Mouse (Mus musculus): Measurements from ENCODE around the gene Tln2. TPM values are rescaled to one million over a fixed set of nuclear protein-coding genes. Genes with fewer than 3 reads are reported as not detected.

Gene Tln2
- polyA plus RNA-seq, 1 experiment: 0.50 TPM

DNA sequence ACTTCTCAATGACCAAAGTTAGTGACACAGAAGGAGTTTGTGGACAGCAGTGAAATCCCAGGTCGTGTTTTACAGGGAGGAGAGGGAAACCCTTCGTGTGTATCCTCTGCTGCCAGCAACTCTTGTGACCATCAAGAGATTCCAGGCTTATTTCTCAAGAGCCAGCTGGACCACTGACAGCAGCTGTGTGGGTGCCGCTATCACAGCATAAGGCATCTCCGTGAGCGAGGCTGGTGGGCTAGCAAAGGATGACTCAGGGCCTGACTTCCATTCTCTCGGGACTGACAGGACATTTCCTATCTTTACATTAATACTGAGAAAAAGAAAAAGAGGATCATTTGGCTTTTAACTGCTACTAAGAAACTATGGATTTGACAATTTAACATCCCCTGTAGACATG is 283.1 kb downstream of the Tln2 start:
- no peak overlapping the region for H3K4me3 ChIP-seq (ENCODE audit: extremely low read depth, insufficient read depth, insufficient read length)
- H3K27ac ChIP-seq (ENCODE audit: insufficient read depth, low read length): no peak overlapping the region
- no peak for DNase-seq (ENCODE audit: low read depth in 1 of 2, low spot score in 2 of 2)
- H3K27me3 ChIP-seq (ENCODE audit: control insufficient read depth, insufficient read depth, low read length): no peaks in the 10 kb centered on the region
- 91% methylated on average over 6 of the region's 6 CpGs for WGBS
- no peaks in the 10 kb centered on the region for H3K4me1 ChIP-seq (ENCODE audit: control insufficient read depth, insufficient read depth, insufficient read length)
- H3K36me3 ChIP-seq (ENCODE audit: control insufficient read depth, insufficient read depth, low read length): no peaks in the 10 kb centered on the region
- TF ChIP-seq POLR2A (IDR thresholded peaks at IDR 0.05; ENCODE audit: low read depth, low read length) (no peak), CTCF (IDR thresholded peaks at IDR 0.05; ENCODE audit: extremely low read depth, insufficient read depth, insufficient read length, insufficient replicate concordance) (no peak)

DNA sequence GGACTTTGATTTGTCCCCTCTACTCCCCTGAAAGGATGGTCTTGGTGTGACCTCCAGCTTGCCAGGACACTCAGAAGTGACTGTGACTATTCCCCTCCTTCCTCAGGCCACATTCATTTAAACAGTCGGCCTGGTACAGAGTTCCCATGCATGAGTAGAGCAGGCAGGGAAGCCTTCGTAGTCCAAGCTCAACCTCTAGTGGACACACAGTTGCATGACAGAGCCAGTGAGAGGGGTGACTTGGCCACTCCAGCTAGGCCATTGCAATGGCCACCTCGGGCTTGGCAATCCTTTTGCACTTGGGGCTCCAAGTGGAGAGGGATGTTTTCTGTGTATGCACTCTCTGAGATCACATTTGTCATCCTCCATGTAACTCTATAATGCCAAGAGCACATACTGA is 285.2 kb downstream of the Tln2 start:
- H3K4me3 ChIP-seq (ENCODE audit: extremely low read depth, insufficient read depth, insufficient read length): no peak overlapping the region
- 59% methylated on average over 3 of the region's 3 CpGs for WGBS
- no peaks in the 10 kb centered on the region for H3K36me3 ChIP-seq (ENCODE audit: control insufficient read depth, insufficient read depth, low read length)
- no peak overlapping the region for H3K27ac ChIP-seq (ENCODE audit: insufficient read depth, low read length)
- no peak for DNase-seq (ENCODE audit: low read depth in 1 of 2, low spot score in 2 of 2)
- no peak for TF ChIP-seq POLR2A (IDR thresholded peaks at IDR 0.05; ENCODE audit: low read depth, low read length)
- no peak for TF ChIP-seq CTCF (IDR thresholded peaks at IDR 0.05; ENCODE audit: extremely low read depth, insufficient read depth, insufficient read length, insufficient replicate concordance)
- no peaks in the 10 kb centered on the region for H3K27me3 ChIP-seq (ENCODE audit: control insufficient read depth, insufficient read depth, low read length)
- no peaks in the 10 kb centered on the region for H3K4me1 ChIP-seq (ENCODE audit: control insufficient read depth, insufficient read depth, insufficient read length)

- TF ChIP-seq POLR2A (IDR thresholded peaks at IDR 0.05; ENCODE audit: low read depth, low read length): no peak
- TF ChIP-seq CTCF (IDR thresholded peaks at IDR 0.05; ENCODE audit: extremely low read depth, insufficient read depth, insufficient read length, insufficient replicate concordance): no peak
- no peaks in the 10 kb centered on the region for H3K27me3 ChIP-seq (ENCODE audit: control insufficient read depth, insufficient read depth, low read length)
- no peak for DNase-seq (ENCODE audit: low read depth in 1 of 2, low spot score in 2 of 2)
- H3K4me1 ChIP-seq (ENCODE audit: control insufficient read depth, insufficient read depth, insufficient read length): no peaks in the 10 kb centered on the region
- H3K27ac ChIP-seq (ENCODE audit: insufficient read depth, low read length): no peak overlapping the region
- no peaks in the 10 kb centered on the region for H3K36me3 ChIP-seq (ENCODE audit: control insufficient read depth, insufficient read depth, low read length)
- H3K4me3 ChIP-seq (ENCODE audit: extremely low read depth, insufficient read depth, insufficient read length): no peak overlapping the region
Observed at GRCm38 (mm10) chr9:67273362-67273761, 286.1 kb downstream of the Tln2 start.

- Histone ChIP-seq H3K4me3 (ENCODE audit: extremely low read depth, insufficient read depth, insufficient read length) (no peak overlapping the region), H3K27me3 (ENCODE audit: control insufficient read depth, insufficient read depth, low read length) (no peaks in the 10 kb centered on the region), H3K27ac (ENCODE audit: insufficient read depth, low read length) (no peak overlapping the region), H3K36me3 (ENCODE audit: control insufficient read depth, insufficient read depth, low read length) (no peaks in the 10 kb centered on the region), H3K4me1 (ENCODE audit: control insufficient read depth, insufficient read depth, insufficient read length) (no peaks in the 10 kb centered on the region)
- TF ChIP-seq CTCF (IDR thresholded peaks at IDR 0.05; ENCODE audit: extremely low read depth, insufficient read depth, insufficient read length, insufficient replicate concordance) (no peak), POLR2A (IDR thresholded peaks at IDR 0.05; ENCODE audit: low read depth, low read length) (no peak)
- no peak for DNase-seq (ENCODE audit: low read depth in 1 of 2, low spot score in 2 of 2)
- WGBS: 89% methylated on average over 7 of the region's 7 CpGs
Observed at GRCm38 (mm10) chr9:67270734-67271133, 288.8 kb downstream of the Tln2 start.

GRCm38 (mm10) chr9:67270061-67270595 is 289.4 kb downstream of the Tln2 start:
- no peaks in the 10 kb centered on the region for H3K27me3 ChIP-seq (ENCODE audit: control insufficient read depth, insufficient read depth, low read length)
- no peaks in the 10 kb centered on the region for H3K36me3 ChIP-seq (ENCODE audit: control insufficient read depth, insufficient read depth, low read length)
- no peak for DNase-seq (ENCODE audit: low read depth in 1 of 2, low spot score in 2 of 2)
- H3K4me3 ChIP-seq (ENCODE audit: extremely low read depth, insufficient read depth, insufficient read length): no peak overlapping the region
- H3K4me1 ChIP-seq (ENCODE audit: control insufficient read depth, insufficient read depth, insufficient read length): no peaks in the 10 kb centered on the region
- WGBS: 81% methylated on average over 7 of the region's 7 CpGs
- TF ChIP-seq POLR2A (IDR thresholded peaks at IDR 0.05; ENCODE audit: low read depth, low read length): no peak
- TF ChIP-seq CTCF (IDR thresholded peaks at IDR 0.05; ENCODE audit: extremely low read depth, insufficient read depth, insufficient read length, insufficient replicate concordance): no peak
- no peak overlapping the region for H3K27ac ChIP-seq (ENCODE audit: insufficient read depth, low read length)

DNA sequence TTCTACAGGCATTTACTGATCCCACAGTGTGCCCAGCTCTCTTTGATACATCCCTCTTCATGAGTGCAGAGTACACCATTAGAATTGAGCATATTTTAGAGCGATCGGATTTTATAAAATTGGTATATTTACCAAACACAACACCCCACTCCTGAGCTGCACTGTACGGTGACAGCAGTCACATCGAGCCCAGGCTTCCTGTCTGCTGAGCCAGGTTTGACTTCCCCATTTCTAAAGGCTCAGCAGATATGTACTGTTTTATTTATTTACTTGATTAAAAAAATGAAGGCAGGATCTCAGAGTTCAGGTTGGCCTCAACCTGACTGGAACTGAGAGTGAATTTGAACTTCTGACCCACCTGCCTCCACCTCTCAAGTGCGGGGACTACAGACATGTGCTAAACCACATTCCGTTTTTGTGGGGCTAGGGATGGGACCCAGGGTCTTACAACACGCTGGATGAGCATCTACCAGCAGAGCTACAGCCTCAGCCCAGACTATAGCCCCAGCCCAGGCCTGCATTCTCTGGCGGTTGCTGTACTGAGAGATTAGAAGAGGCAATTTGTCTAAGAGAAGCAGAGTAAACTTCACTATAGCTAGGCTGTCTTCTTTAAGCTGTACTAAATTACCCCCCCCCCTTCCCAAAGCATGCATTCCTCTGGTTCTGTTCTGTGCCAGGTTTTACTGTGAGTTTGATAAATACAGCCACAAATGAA is 292.1 kb downstream of the Tln2 start:
- H3K36me3 ChIP-seq (ENCODE audit: control insufficient read depth, insufficient read depth, low read length): no peaks in the 10 kb centered on the region
- H3K27ac ChIP-seq (ENCODE audit: insufficient read depth, low read length): no peak overlapping the region
- H3K4me3 ChIP-seq (ENCODE audit: extremely low read depth, insufficient read depth, insufficient read length): no peak overlapping the region
- no peaks in the 10 kb centered on the region for H3K27me3 ChIP-seq (ENCODE audit: control insufficient read depth, insufficient read depth, low read length)
- TF ChIP-seq POLR2A (IDR thresholded peaks at IDR 0.05; ENCODE audit: low read depth, low read length): no peak
- no peak for TF ChIP-seq CTCF (IDR thresholded peaks at IDR 0.05; ENCODE audit: extremely low read depth, insufficient read depth, insufficient read length, insufficient replicate concordance)
- no peaks in the 10 kb centered on the region for H3K4me1 ChIP-seq (ENCODE audit: control insufficient read depth, insufficient read depth, insufficient read length)
- WGBS: 30% methylated on average over 8 of the region's 8 CpGs
- no peak for DNase-seq (ENCODE audit: low read depth in 1 of 2, low spot score in 2 of 2)

GRCm38 (mm10) chr9:67265513-67265912 is 294.0 kb downstream of the Tln2 start:
- no peaks in the 10 kb centered on the region for H3K4me1 ChIP-seq (ENCODE audit: control insufficient read depth, insufficient read depth, insufficient read length)
- H3K27me3 ChIP-seq (ENCODE audit: control insufficient read depth, insufficient read depth, low read length): no peaks in the 10 kb centered on the region
- H3K27ac ChIP-seq (ENCODE audit: insufficient read depth, low read length): no peak overlapping the region
- DNase-seq (ENCODE audit: low read depth in 1 of 2, low spot score in 2 of 2): no peak
- H3K36me3 ChIP-seq (ENCODE audit: control insufficient read depth, insufficient read depth, low read length): no peaks in the 10 kb centered on the region
- no peak overlapping the region for H3K4me3 ChIP-seq (ENCODE audit: extremely low read depth, insufficient read depth, insufficient read length)
- WGBS: 65% methylated on average over 11 of the region's 11 CpGs
- TF ChIP-seq POLR2A (IDR thresholded peaks at IDR 0.05; ENCODE audit: low read depth, low read length) (no peak), CTCF (IDR thresholded peaks at IDR 0.05; ENCODE audit: extremely low read depth, insufficient read depth, insufficient read length, insufficient replicate concordance) (no peak)

Measured in spleen, adult 2 months (tissue).